ENCODE assay signal across 18 mouse cellular contexts in the genomic region with DNA sequence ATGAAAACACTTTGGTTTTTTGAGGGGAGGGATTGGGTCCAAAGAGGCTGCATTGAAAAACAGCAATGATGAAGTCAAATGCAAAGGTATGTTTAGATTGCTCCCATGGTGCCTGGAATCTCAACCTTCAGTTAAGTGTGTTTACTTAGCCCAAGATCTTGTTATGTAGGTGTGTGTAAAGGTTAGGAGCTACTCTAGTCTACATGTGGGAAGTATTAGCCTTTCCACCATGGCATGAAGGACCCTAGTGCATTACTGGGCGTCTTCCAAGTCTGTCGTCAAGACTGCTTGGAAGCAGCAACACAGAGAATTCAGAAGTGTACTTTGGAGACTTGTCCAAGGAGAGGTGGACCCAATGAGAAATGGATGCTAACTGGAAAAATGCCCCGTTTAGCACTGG.
"Had no signal": no experiment of that assay in that cellular context is flagged by ENCODE, and none has a peak within 500 bp of the region (broad histone marks: within the 10 kb centered on the region; RNA-seq: fewer than 3 reads in every experiment).

No protein-coding gene starts in this region.

- H3K27ac ChIP-seq: layer of hippocampus, adult 2 months; liver, embryonic 14.5 days; macrophage; midbrain, embryonic 15.5 days; stomach, postnatal 0 days had no signal

- H3K4me3 ChIP-seq: layer of hippocampus, adult 2 months; megakaryocyte, embryonic 14.5 days; midbrain, embryonic 15.5 days; neural tube, embryonic 13.5 days had no signal

- H3K36me3 ChIP-seq: midbrain, embryonic 15.5 days; neural tube, embryonic 13.5 days had no signal

- H3K4me2 ChIP-seq: midbrain, embryonic 11.5 days; midbrain, embryonic 15.5 days; neural tube, embryonic 13.5 days had no signal

- H3K27me3 ChIP-seq: megakaryocyte, embryonic 14.5 days; midbrain, embryonic 15.5 days; neural tube, embryonic 13.5 days had no signal

- H3K4me1 ChIP-seq: megakaryocyte, embryonic 14.5 days had no signal

- DNase-seq: kidney, adult 8-10 months; kidney, postnatal 25 days; left cerebral cortex, postnatal 4 days; liver; retina, postnatal 1 day; right cerebral cortex, postnatal 25 days; thymus, postnatal 4 days had no signal

- ATAC-seq: hindbrain, embryonic 16.5 days; inflammation-experienced regulatory T-cells, adult 6 months; intestine, postnatal 0 days; midbrain, embryonic 15.5 days had no signal

- H3K9me3 ChIP-seq: midbrain, embryonic 15.5 days; neural tube, embryonic 13.5 days had no signal

- H3K9ac ChIP-seq: liver, embryonic 14.5 days; midbrain, embryonic 15.5 days; neural tube, embryonic 13.5 days had no signal
